Mouse (Mus musculus): Measurements from ENCODE around the gene Polrmt. TPM values are rescaled to one million over a fixed set of nuclear protein-coding genes. Genes with fewer than 3 reads are reported as not detected.

Polrmt gene
- total RNA-seq, 2 experiments from 2014 or later = 31.9 to 36.7 TPM

DNA sequence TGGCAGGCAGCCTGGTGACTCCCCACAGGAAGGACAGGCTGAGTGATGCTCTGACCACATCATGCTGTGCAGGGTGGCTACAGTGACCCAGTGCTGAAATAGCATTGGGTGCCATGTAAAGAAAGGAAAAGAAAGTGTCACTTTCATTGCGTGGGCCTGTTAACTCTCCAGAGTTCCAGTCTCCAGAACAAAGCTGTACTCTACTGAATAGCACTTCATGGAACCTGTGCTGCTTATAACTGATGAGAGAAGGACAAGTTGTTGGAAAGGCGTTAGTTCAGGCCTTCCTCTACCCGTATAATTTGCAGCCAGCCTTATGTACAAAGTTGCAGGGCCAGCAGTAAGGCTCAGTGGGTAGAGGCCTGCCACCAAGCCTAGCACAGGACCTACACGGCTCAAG lies 57.7 kb downstream of the Polrmt start, which contains the start of gene Gzmm:
Gene Gzmm (plus strand): TSS at position 301 of the 400 bp plus-strand sequence.
- no peak for DNase-seq (ENCODE audit: low spot score)

- no peak for DNase-seq (ENCODE audit: low spot score)
Measured at GRCm38 (mm10) chr10:79687513-79687912, 58.9 kb downstream of the Polrmt start.

GRCm38 (mm10) chr10:79686691-79687090 lies 59.7 kb downstream of the Polrmt start:
- DNase-seq (ENCODE audit: low spot score) = peak; percentile 76

DNA sequence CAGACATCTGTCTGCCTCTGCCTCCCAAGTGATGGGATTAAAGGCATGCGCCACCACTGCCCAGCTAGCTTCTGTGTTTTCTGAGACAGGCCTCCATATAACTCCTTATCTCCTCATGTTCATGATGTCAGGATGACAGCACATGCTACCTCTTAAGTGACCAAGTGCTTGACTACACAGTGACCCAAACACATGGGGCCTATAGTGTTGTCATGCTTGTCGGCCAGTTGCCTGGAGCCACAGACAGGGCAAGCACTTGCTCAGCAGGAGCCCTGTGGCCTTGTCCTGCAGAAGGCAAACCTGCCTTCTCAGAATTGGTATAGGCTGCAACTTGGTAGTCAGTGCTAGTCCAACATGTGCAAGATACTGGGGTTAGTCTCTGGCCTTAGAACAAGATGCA lies 60.2 kb downstream of the Polrmt start:
- DNase-seq (ENCODE audit: low spot score) = no peak

Other genes with a start within 250 kb of the Polrmt start
- 1 to 10 TPM in 1 of 2 experiments, under 1 TPM in 1; 0.80 to 1.3 TPM for gene Plpp2, start 212.8 kb downstream of the Polrmt start, total RNA-seq (2021)
- 10 to 100 TPM; 15.5 to 21.4 TPM for gene Mier2, start 191.4 kb downstream of the Polrmt start, total RNA-seq (2021)
- not detected for gene Theg, start 159.2 kb downstream of the Polrmt start, total RNA-seq (2021)
- gene C2cd4c, start 132.6 kb downstream of the Polrmt start, total RNA-seq (2021) = under 1 TPM; 0.41 to 0.55 TPM
- gene Shc2, start 108.7 kb downstream of the Polrmt start, total RNA-seq (2021) = 10 to 100 TPM in 1 of 2 experiments, 1 to 10 TPM in 1; 7.5 to 10.0 TPM
- gene Odf3l2, start 100.8 kb downstream of the Polrmt start, total RNA-seq (2021) = 100 to 1,000 TPM in 1 of 2 experiments, 10 to 100 TPM in 1; 42.1 to 178 TPM
- not detected for gene Madcam1, start 82.0 kb downstream of the Polrmt start, total RNA-seq (2021)
- 10 to 100 TPM; 19.1 to 19.7 TPM for gene Tpgs1, start 77.2 kb downstream of the Polrmt start, total RNA-seq (2021)
- gene Cdc34, start 64.4 kb downstream of the Polrmt start, total RNA-seq (2021) = 100 to 1,000 TPM; 388 to 419 TPM
- 10 to 100 TPM in 1 of 2 experiments, 1 to 10 TPM in 1; 8.3 to 10.1 TPM for gene Gzmm, start 57.6 kb downstream of the Polrmt start, total RNA-seq (2021)
- gene Bsg, start 42.1 kb downstream of the Polrmt start, total RNA-seq (2021) = 100 to 1,000 TPM; 540 to 773 TPM
- under 1 TPM; 0.47 to 0.66 TPM for gene Hcn2, start 29.9 kb downstream of the Polrmt start, total RNA-seq (2021)
- gene Fgf22, start 8.5 kb upstream of the Polrmt start, total RNA-seq (2021) = not detected
- 10 to 100 TPM; 49.5 to 54.5 TPM for gene Rnf126, start 20.4 kb upstream of the Polrmt start, total RNA-seq (2021)
- 1 to 10 TPM; 1.2 to 1.9 TPM for gene Fstl3, start 30.7 kb upstream of the Polrmt start, total RNA-seq (2021)
- not detected for gene Prss57, start 44.4 kb upstream of the Polrmt start, total RNA-seq (2021)
- 10 to 100 TPM; 11.1 to 22.9 TPM for gene Palm, start 47.0 kb upstream of the Polrmt start, total RNA-seq (2021)
- gene Misp, start 74.4 kb upstream of the Polrmt start, total RNA-seq (2021) = under 1 TPM in 1 of 2 experiments, not detected in 1; 0.40 TPM
- gene Ptbp1, start 107.8 kb upstream of the Polrmt start, total RNA-seq (2021) = 10 to 100 TPM; 12.7 to 22.7 TPM
- gene Prtn3, start 127.9 kb upstream of the Polrmt start, total RNA-seq (2021) = not detected
- under 1 TPM; 0.11 to 0.17 TPM for gene Plppr3, start 128.1 kb upstream of the Polrmt start, total RNA-seq (2021)
- gene Elane, start 139.7 kb upstream of the Polrmt start, total RNA-seq (2021) = not detected
- gene Cfd, start 144.3 kb upstream of the Polrmt start, total RNA-seq (2021) = 100 to 1,000 TPM in 1 of 2 experiments, 10 to 100 TPM in 1; 46.0 to 111 TPM
- gene Med16, start 162.3 kb upstream of the Polrmt start, total RNA-seq (2021) = 10 to 100 TPM; 31.2 to 32.8 TPM
- not detected for gene Gm26602, start 164.3 kb upstream of the Polrmt start, total RNA-seq (2021)
- gene Kiss1r, start 170.4 kb upstream of the Polrmt start, total RNA-seq (2021) = under 1 TPM; 0.21 TPM
- gene R3hdm4, start 174.6 kb upstream of the Polrmt start, total RNA-seq (2021) = 100 to 1,000 TPM; 114 to 115 TPM
- 1 to 10 TPM; 1.5 to 1.7 TPM for gene Arid3a, start 180.5 kb upstream of the Polrmt start, total RNA-seq (2021)
- gene Wdr18, start 213.6 kb upstream of the Polrmt start, total RNA-seq (2021) = 10 to 100 TPM; 21.0 to 22.9 TPM
- under 1 TPM; 0.32 to 0.59 TPM for gene Grin3b, start 224.1 kb upstream of the Polrmt start, total RNA-seq (2021)
- gene Tmem259, start 237.7 kb upstream of the Polrmt start, total RNA-seq (2021) = 10 to 100 TPM; 68.7 to 84.2 TPM
- 10 to 100 TPM in 1 of 2 experiments, 1 to 10 TPM in 1; 5.2 to 10.5 TPM for gene Cnn2, start 242.0 kb upstream of the Polrmt start, total RNA-seq (2021)
- gene Abca7, start 249.9 kb upstream of the Polrmt start, total RNA-seq (2021) = 1 to 10 TPM; 6.6 to 7.6 TPM

All from gastrocnemius, adult 18-20 months (tissue).